Mouse (Mus musculus): ENCODE results near the gene Gm21962.

- TF ChIP-seq CTCF (IDR thresholded peaks at IDR 0.05; ENCODE audit: low read depth) (no peak), EP300 (IDR thresholded peaks at IDR 0.05; ENCODE audit: low read depth) (no peak)
Observed at GRCm38 (mm10) chr3:137642568-137642967, 28.8 kb upstream of the Gm21962 start.

Data from heart, postnatal 0 days (tissue).